Mouse (Mus musculus) lung, adult 2 months (tissue): ENCODE measurements at regions not wholly inside any gene's neighbourhood (a gene's known extent, or its start where the extent isn't known, plus 50 kb on each side); places are given as distances from the start of the nearest gene placed in this dataset.
"Not testable (repeated sequence)": the region's sequence is repeated elsewhere in the genome, so short reads cannot be mapped to it uniquely, and the experiment has no call there.

Source experiments
- DNase-seq: peaks from one replicate; pipeline ENCODE4 v3.0.0; 2022
- H3K4me1 ChIP-seq: fragments of 200-500 bp; 2 replicates; pipeline ENCODE4 v1.6.1; 2011; ENCODE audit warnings: low read length; ENCODE audit not compliant: control insufficient read depth, insufficient read depth
- H3K4me3 ChIP-seq: fragments of 200-500 bp; replicated peaks from 2 replicates; pipeline ENCODE3; 2011; ENCODE audit warnings: low read depth, mild to moderate bottlenecking, control low read depth, low read length; ENCODE audit errors: extremely low read depth
- CTCF ChIP-seq: fragments of 200-500 bp; IDR thresholded peaks from 2 replicates; pipeline ENCODE4 v1.5.1; 2011; ENCODE audit warnings: mild to moderate bottlenecking, low read length, control low read depth; ENCODE audit not compliant: insufficient read depth
- POLR2A ChIP-seq: fragments of 200-500 bp; IDR thresholded peaks from 2 replicates; pipeline ENCODE4 v1.6.1; 2011; ENCODE audit warnings: low read depth, mild to moderate bottlenecking, control low read depth, low read length, borderline replicate concordance; ENCODE audit errors: extremely low read depth
- WGBS: fragments of 180-500 bp; shearing (Covaris S2); methylation state at CpG from one replicate; pipeline ENCODE4 v1.1.7; 2018; 5-methylcytosine and 5-hydroxymethylcytosine counted together

GRCm38 (mm10) chr1:157622156-157622555 is 115.6 kb downstream of the Sec16b start:
- 81% methylated on average over 16 of the region's 16 CpGs for WGBS

GRCm38 (mm10) chr1:157632586-157632985 is 126.1 kb downstream of the Sec16b start:
- 58% methylated on average over 3 of the region's 3 CpGs for WGBS
- H3K4me3 ChIP-seq, result no peak overlapping the region
- no peak for DNase-seq
- no peak for TF ChIP-seq POLR2A
- no peak for TF ChIP-seq CTCF
- no peaks in the 10 kb centered on the region for H3K4me1 ChIP-seq

More at GRCm38 (mm10) chr1:157622156-157622555, 115.6 kb downstream of the Sec16b start:
- H3K4me3 ChIP-seq, H3K4me1 ChIP-seq, DNase-seq: not testable (repeated sequence)

- TF ChIP-seq POLR2A (no peak), CTCF (no peak)
- 75% methylated on average over 6 of the region's 6 CpGs for WGBS
- Histone ChIP-seq H3K4me3 (no peak overlapping the region), H3K4me1 (no peaks in the 10 kb centered on the region)
- no peak for DNase-seq
Measured at GRCm38 (mm10) chr1:157633470-157633869, 126.9 kb downstream of the Sec16b start.

GRCm38 (mm10) chr1:157635776-157636175 is 129.2 kb downstream of the Sec16b start:
- Histone ChIP-seq H3K4me1 (no peaks in the 10 kb centered on the region), H3K4me3 (no peak overlapping the region)
- TF ChIP-seq POLR2A (no peak), CTCF (no peak)
- DNase-seq, result no peak
- WGBS, result 78% methylated on average over 6 of the region's 6 CpGs

GRCm38 (mm10) chr1:157643524-157643923 is 137.0 kb downstream of the Sec16b start:
- no peaks in the 10 kb centered on the region for H3K4me1 ChIP-seq
- H3K4me3 ChIP-seq, result no peak overlapping the region
- WGBS, result 86% methylated on average over 6 of the region's 6 CpGs
- no peak for DNase-seq
- TF ChIP-seq POLR2A (no peak), CTCF (no peak)

- no peaks in the 10 kb centered on the region for H3K4me1 ChIP-seq
- WGBS, result 77% methylated on average over 8 of the region's 8 CpGs
- no peak overlapping the region for H3K4me3 ChIP-seq
- TF ChIP-seq CTCF, result no peak
- no peak for DNase-seq
Measured at GRCm38 (mm10) chr1:157645682-157646421, 139.3 kb downstream of the Sec16b start.

GRCm38 (mm10) chr1:157655446-157655845 is 148.9 kb downstream of the Sec16b start:
- DNase-seq, result no peak
- H3K4me1 ChIP-seq, result no peaks in the 10 kb centered on the region
- TF ChIP-seq POLR2A, result no peak
- no peak for TF ChIP-seq CTCF
- WGBS, result 73% methylated on average over 4 of the region's 4 CpGs
- no peak overlapping the region for H3K4me3 ChIP-seq

GRCm38 (mm10) chr1:157669626-157670025 is 163.1 kb downstream of the Sec16b start:
- TF ChIP-seq CTCF, result no peak
- TF ChIP-seq POLR2A, result no peak
- WGBS, result 85% methylated on average over 6 of the region's 6 CpGs
- DNase-seq, result no peak
- no peak overlapping the region for H3K4me3 ChIP-seq
- no peaks in the 10 kb centered on the region for H3K4me1 ChIP-seq

- no peak for DNase-seq
- H3K4me3 ChIP-seq, result no peak overlapping the region
- no peaks in the 10 kb centered on the region for H3K4me1 ChIP-seq
- TF ChIP-seq POLR2A (no peak), CTCF (no peak)
- WGBS, result 29% methylated on average over 7 of the region's 7 CpGs
Measured at GRCm38 (mm10) chr1:157684356-157684755, 177.8 kb downstream of the Sec16b start.

- WGBS, result 42% methylated on average over 2 of the region's 2 CpGs
- Histone ChIP-seq H3K4me1 (no peaks in the 10 kb centered on the region), H3K4me3 (no peak overlapping the region)
- no peak for DNase-seq
- TF ChIP-seq CTCF (no peak), POLR2A (no peak)
Measured at GRCm38 (mm10) chr1:157695198-157695597, 188.7 kb downstream of the Sec16b start.
